Mouse (Mus musculus) MEL (cell line): ENCODE measurements around the gene Arnt. TPM values are rescaled to one million over a fixed set of nuclear protein-coding genes. Genes with fewer than 3 reads are reported as not detected.
A peak's percentile ranks its signal among the peaks of the same experiment; 100 is the strongest.

Experiments used
- DNase-seq: peaks from one replicate; pipeline ENCODE4 v3.0.0; 2011; ENCODE audit warnings: low read depth, low spot score
- H3K27ac ChIP-seq: 2 replicates; pipeline ENCODE4 v1.5.1; 2012; ENCODE audit warnings: low read depth, mild to moderate bottlenecking, control low read depth, low read length, moderate library complexity; ENCODE audit not compliant: control insufficient read depth
- H3K27me3 ChIP-seq, 2 experiments: fragments of 150-350 bp in 1 of 2; sonication (generic) in 1 of 2; 2 replicates each; pipeline ENCODE4 v1.6.1; 2012; ENCODE audit warnings: low read length in 2 of 2, mild to moderate bottlenecking in 2 of 2, improper control_type of control experiment in 1 of 2, moderate library complexity in 1 of 2; ENCODE audit not compliant: insufficient read depth in 2 of 2, control insufficient read depth in 1 of 2
- H3K36me3 ChIP-seq, 2 experiments: 2 replicates each; pipeline ENCODE4 v1.6.1; 2012 to 2014; ENCODE audit warnings: low read length in 2 of 2, improper control_type of control experiment in 1 of 2, inconsistent platforms in 1 of 2, mild to moderate bottlenecking in 1 of 2; ENCODE audit not compliant: insufficient read depth in 2 of 2, control insufficient read depth in 1 of 2
- H3K4me1 ChIP-seq, 2 experiments: fragments of 150-350 bp in 1 of 2; sonication (generic) in 1 of 2; 2 replicates each; pipeline ENCODE4 v1.6.1; 2012; ENCODE audit warnings: low read length in 2 of 2, improper control_type of control experiment in 1 of 2, mild to moderate bottlenecking in 1 of 2; ENCODE audit not compliant: insufficient read depth in 2 of 2, control insufficient read depth in 1 of 2
- H3K4me3 ChIP-seq, 2 experiments: fragments of 150-350 bp in 1 of 2; sonication (generic) in 1 of 2; 2 replicates each; pipeline ENCODE4 v1.5.1; 2012; ENCODE audit warnings: low read depth in 2 of 2, low read length in 2 of 2, mild to moderate bottlenecking in 2 of 2, moderate library complexity in 2 of 2, control low read depth in 1 of 2, improper control_type of control experiment in 1 of 2; ENCODE audit not compliant: control insufficient read depth in 1 of 2, insufficient read depth in 1 of 2
- H3K79me2 ChIP-seq: 2 replicates; pipeline ENCODE4 v1.6.1; 2012; ENCODE audit warnings: mild to moderate bottlenecking, low read length, moderate library complexity; ENCODE audit not compliant: control insufficient read depth, poor library complexity, insufficient read depth
- H3K9ac ChIP-seq: 2 replicates; pipeline ENCODE4 v1.6.1; 2012; ENCODE audit warnings: low read depth, mild to moderate bottlenecking, control low read depth, low read length, moderate library complexity; ENCODE audit not compliant: control insufficient read depth, poor library complexity, severe bottlenecking
- H3K9me3 ChIP-seq: fragments of 150-350 bp; sonication (generic); replicated peaks from 2 replicates; pipeline ENCODE4 v1.6.1; 2012; ENCODE audit warnings: mild to moderate bottlenecking, low read length, improper control_type of control experiment, moderate library complexity; ENCODE audit not compliant: insufficient read depth
- BHLHE40 ChIP-seq: IDR thresholded peaks from 2 replicates; pipeline ENCODE4 v1.6.1; 2012; ENCODE audit warnings: low read depth, mild to moderate bottlenecking, inconsistent platforms, low read length, improper control_type of control experiment, borderline replicate concordance
- CHD2 ChIP-seq: IDR thresholded peaks from 2 replicates; pipeline ENCODE4 v1.6.1; 2011; ENCODE audit warnings: low read length, improper control_type of control experiment
- CTCF ChIP-seq, 3 experiments: IDR thresholded peaks in 2 of 3; conservative IDR thresholded peaks in 1 of 3; 2 replicates each; pipeline ENCODE4 v1.5.1; 2011 to 2012; ENCODE audit warnings: low read length in 3 of 3, low read depth in 2 of 3, mild to moderate bottlenecking in 2 of 3, improper control_type of control experiment in 1 of 3, inconsistent platforms in 1 of 3, mixed read lengths in 1 of 3, moderate library complexity in 1 of 3; ENCODE audit not compliant: control insufficient read depth in 1 of 3, insufficient read depth in 1 of 3, poor library complexity in 1 of 3, severe bottlenecking in 1 of 3
- GATA1 ChIP-seq: IDR thresholded peaks from 2 replicates; pipeline ENCODE4 v1.6.1; 2011; ENCODE audit warnings: low read depth, low read length, improper control_type of control experiment
- HCFC1 ChIP-seq: IDR thresholded peaks from 2 replicates; pipeline ENCODE4 v1.6.1; 2012; ENCODE audit warnings: low read depth, mild to moderate bottlenecking, inconsistent platforms, low read length, improper control_type of control experiment, moderate library complexity
- MXI1 ChIP-seq: IDR thresholded peaks from 2 replicates; pipeline ENCODE4 v1.6.1; 2011; ENCODE audit warnings: mild to moderate bottlenecking, low read depth, low read length, improper control_type of control experiment
- NELFE ChIP-seq: IDR thresholded peaks from 2 replicates; pipeline ENCODE4 v1.6.1; 2011; ENCODE audit warnings: low read depth, low read length, improper control_type of control experiment
- POLR2A ChIP-seq, 2 experiments: IDR thresholded peaks; 2 replicates each; pipeline ENCODE4 v1.6.1; 2011 to 2012; ENCODE audit warnings: low read length in 2 of 2, mild to moderate bottlenecking in 2 of 2, control low read depth in 1 of 2, improper control_type of control experiment in 1 of 2, low read depth in 1 of 2, moderate library complexity in 1 of 2; ENCODE audit not compliant: control insufficient read depth in 1 of 2, insufficient read depth in 1 of 2, poor library complexity in 1 of 2
- POLR2AphosphoS5 ChIP-seq: IDR thresholded peaks from 2 replicates; pipeline ENCODE4 v1.6.1; 2012; ENCODE audit warnings: low read depth, borderline replicate concordance, mild to moderate bottlenecking, inconsistent platforms, low read length, moderate library complexity, mixed read lengths
- RCOR1 ChIP-seq: IDR thresholded peaks from 2 replicates; pipeline ENCODE4 v1.6.1; 2012; ENCODE audit warnings: low read depth, mild to moderate bottlenecking, inconsistent platforms, low read length, improper control_type of control experiment
- SMC3 ChIP-seq: IDR thresholded peaks from 2 replicates; pipeline ENCODE4 v1.6.1; 2011; ENCODE audit warnings: low read depth, low read length, improper control_type of control experiment
- TAL1 ChIP-seq: IDR thresholded peaks from 2 replicates; pipeline ENCODE4 v1.6.1; 2012; ENCODE audit warnings: mild to moderate bottlenecking, inconsistent platforms, low read length, moderate library complexity, mixed read lengths
- TBP ChIP-seq: IDR thresholded peaks from 2 replicates; pipeline ENCODE4 v1.8.0; 2011; ENCODE audit warnings: low read depth, low read length, improper control_type of control experiment
- UBTF ChIP-seq: IDR thresholded peaks from 2 replicates; pipeline ENCODE4 v1.6.1; 2012; ENCODE audit warnings: low read depth, mild to moderate bottlenecking, inconsistent platforms, low read length, improper control_type of control experiment, moderate library complexity, borderline replicate concordance; ENCODE audit not compliant: insufficient read depth
- ZC3H11A ChIP-seq: IDR thresholded peaks from 2 replicates; pipeline ENCODE4 v1.6.1; 2012; ENCODE audit warnings: low read depth, mild to moderate bottlenecking, inconsistent platforms, low read length, improper control_type of control experiment
- ZMIZ1 ChIP-seq: IDR thresholded peaks from 2 replicates; pipeline ENCODE4 v1.6.1; 2012; ENCODE audit warnings: low read depth, mild to moderate bottlenecking, inconsistent platforms, low read length, improper control_type of control experiment, moderate library complexity
- polyA plus RNA-seq, 2 experiments: library from polyadenylated mRNA; stranded (reverse) in 1 of 2; unstranded in 1 of 2; fragments of >175 nt in 1 of 2; fragments of >200 nt in 1 of 2; gene quantifications; 2 replicates each; pipeline versions ENCODE4 v1.2.1 to v1.2.4; 2012; ENCODE audit warnings: low replicate concordance in 2 of 2, low read depth in 1 of 2; ENCODE audit not compliant: insufficient read length in 2 of 2, insufficient read depth in 1 of 2, missing spikeins in 1 of 2
- total RNA-seq: library from RNA; depleted of rRNA; stranded (reverse); fragments of 300-350 nt; gene quantifications from 2 replicates; pipeline ENCODE4 v1.2.3, GENCODE M21; 2012

The Arnt gene
- total and polyA plus RNA-seq, 3 experiments: 16.4 to 90.7 (median 62.4) TPM

GRCm38 (mm10) chr3:95517493-95517898 is 83.3 kb downstream of the Arnt start:
- peak; percentile 95 for DNase-seq
- no peak overlapping the region; a peak in 1 of 4 replicates for H3K4me3 ChIP-seq
- no peak overlapping the region for H3K27ac ChIP-seq
- TF ChIP-seq TBP: peak; percentile 65
- TF ChIP-seq NELFE: no peak
- TF ChIP-seq HCFC1: no peak
- no peak for TF ChIP-seq ZMIZ1
- TF ChIP-seq POLR2AphosphoS5: peak; percentile 39; the same call in 1 of the 2 replicates
- TF ChIP-seq CTCF (IDR thresholded peaks at IDR 0.05 in 2 of 3, conservative IDR thresholded peaks at IDR 0.05 in 1 of 3; ENCODE audit: control insufficient read depth in 1 of 3, insufficient read depth in 1 of 3, low read depth in 2 of 3, low read length in 3 of 3, poor library complexity in 1 of 3, severe bottlenecking in 1 of 3): peak in 1 of 3 experiments; percentile 100; a peak in 2 of 6 replicates
- TF ChIP-seq POLR2A (IDR thresholded peaks at IDR 0.05; ENCODE audit: control insufficient read depth in 1 of 2, insufficient read depth in 1 of 2, low read depth in 1 of 2, low read length in 2 of 2, poor library complexity in 1 of 2): no peak
- TF ChIP-seq GATA1: peak; percentile 70
- TF ChIP-seq UBTF: peak; percentile 55; the same call in 1 of the 2 replicates
- TF ChIP-seq, all 39 proteins: peak for 5
- Histone ChIP-seq H3K4me1 (peaks cover 23 to 37% of the 10 kb centered on the region in 2 experiments), H3K79me2 (no peaks in the 10 kb centered on the region), H3K9ac (peak overlapping the region; percentile 35), H3K27me3 (no peaks in the 10 kb centered on the region), H3K9me3 (no peaks in the 10 kb centered on the region), H3K36me3 (peaks cover 0 to 34% of the 10 kb centered on the region in 2 experiments; a peak in 2 of 4 replicates)

GRCm38 (mm10) chr3:95518891-95519290 is 84.7 kb downstream of the Arnt start:
- Histone ChIP-seq H3K9ac (peak overlapping the region; percentile 55), H3K27ac (peak overlapping the region; percentile 72)

GRCm38 (mm10) chr3:95519315-95519714 is 85.1 kb downstream of the Arnt start:
- peak overlapping the region; percentile 72 for H3K27ac ChIP-seq
- H3K9ac ChIP-seq: peak overlapping the region; percentile 55
- H3K36me3 ChIP-seq: peaks cover 0 to 34% of the 10 kb centered on the region in 2 experiments; a peak in 2 of 4 replicates
- DNase-seq: peak; percentile 78
- peaks cover 23 to 37% of the 10 kb centered on the region in 2 experiments for H3K4me1 ChIP-seq
- H3K27me3 ChIP-seq: peaks cover 3% of the 10 kb centered on the region in 2 experiments; a peak in 2 of 4 replicates
- H3K4me3 ChIP-seq: peak overlapping the region; percentile 42 to 54
- H3K9me3 ChIP-seq: no peaks in the 10 kb centered on the region
- TF ChIP-seq BHLHE40: no peak
- no peak for TF ChIP-seq POLR2AphosphoS5
- TF ChIP-seq RCOR1: no peak
- no peak for TF ChIP-seq CHD2
- TF ChIP-seq TAL1: peak; percentile 99
- TF ChIP-seq GATA1: peak; percentile 91
- no peaks in the 10 kb centered on the region for H3K79me2 ChIP-seq

More at GRCm38 (mm10) chr3:95518891-95519290, 84.7 kb downstream of the Arnt start:
- no peaks in the 10 kb centered on the region for H3K79me2 ChIP-seq
- DNase-seq: peak; percentile 89
- TF ChIP-seq SMC3 (no peak), UBTF (no peak), MXI1 (no peak), GATA1 (peak; percentile 50; the same call in 1 of the 2 replicates), ZMIZ1 (no peak), ZC3H11A (no peak), POLR2A (IDR thresholded peaks at IDR 0.05; ENCODE audit: control insufficient read depth in 1 of 2, insufficient read depth in 1 of 2, low read depth in 1 of 2, low read length in 2 of 2, poor library complexity in 1 of 2) (peak in 1 of 2 experiments; percentile 54; a peak in 2 of 4 replicates), CTCF (IDR thresholded peaks at IDR 0.05 in 2 of 3, conservative IDR thresholded peaks at IDR 0.05 in 1 of 3; ENCODE audit: control insufficient read depth in 1 of 3, insufficient read depth in 1 of 3, low read depth in 2 of 3, low read length in 3 of 3, poor library complexity in 1 of 3, severe bottlenecking in 1 of 3) (no peak), TBP (peak; percentile 49)
- TF ChIP-seq, all 39 proteins: peak for 3
- Histone ChIP-seq H3K4me1 (peaks cover 23 to 37% of the 10 kb centered on the region in 2 experiments), H3K36me3 (peaks cover 0 to 34% of the 10 kb centered on the region in 2 experiments; a peak in 2 of 4 replicates), H3K9me3 (no peaks in the 10 kb centered on the region), H3K27me3 (peaks cover 3% of the 10 kb centered on the region in 2 experiments; a peak in 2 of 4 replicates), H3K4me3 (peak overlapping the region; percentile 42 to 54)
